Mouse (Mus musculus): ENCODE results near the gene Haus4.

Gene Haus4

GRCm38 (mm10) chr14:54553975-54554769 is at the start of gene Haus4:
Haus4 (minus strand) TSS chr14:54554616.
- DNase-seq (ENCODE audit: low read depth, low spot score), result peak; percentile 89

GRCm38 (mm10) chr14:54603686-54604085 is 49.3 kb upstream of the Haus4 start:
- DNase-seq (ENCODE audit: low read depth, low spot score), result no peak

- peak; percentile 94 for DNase-seq (ENCODE audit: low read depth, low spot score)
These were observed 48.7 kb upstream of the Haus4 start for GRCm38 (mm10) chr14:54603038-54603654.

- no peak for DNase-seq (ENCODE audit: low read depth, low spot score)
These were observed 48.2 kb upstream of the Haus4 start for GRCm38 (mm10) chr14:54602613-54603012.

- DNase-seq (ENCODE audit: low read depth, low spot score), result no peak
These were observed 47.2 kb upstream of the Haus4 start for GRCm38 (mm10) chr14:54601601-54602000.

GRCm38 (mm10) chr14:54597084-54597483 is 42.7 kb upstream of the Haus4 start:
- DNase-seq (ENCODE audit: low read depth, low spot score), result no peak

GRCm38 (mm10) chr14:54594631-54595414 is 40.4 kb upstream of the Haus4 start:
- DNase-seq (ENCODE audit: low read depth, low spot score), result no peak

GRCm38 (mm10) chr14:54594055-54594454 is 39.6 kb upstream of the Haus4 start:
- no peak for DNase-seq (ENCODE audit: low read depth, low spot score)

- no peak for DNase-seq (ENCODE audit: low read depth, low spot score)
These were observed 38.0 kb upstream of the Haus4 start for GRCm38 (mm10) chr14:54592319-54592934.

- DNase-seq (ENCODE audit: low read depth, low spot score), result no peak
These were observed 36.6 kb upstream of the Haus4 start for GRCm38 (mm10) chr14:54591056-54591455.

GRCm38 (mm10) chr14:54583681-54584338 is 29.4 kb upstream of the Haus4 start:
- no peak for DNase-seq (ENCODE audit: low read depth, low spot score)

GRCm38 (mm10) chr14:54582536-54582935 is 28.1 kb upstream of the Haus4 start:
- no peak for DNase-seq (ENCODE audit: low read depth, low spot score)

- DNase-seq (ENCODE audit: low read depth, low spot score), result no peak
These were observed 25.2 kb upstream of the Haus4 start for GRCm38 (mm10) chr14:54579638-54580037.

- DNase-seq (ENCODE audit: low read depth, low spot score), result no peak
These were observed 23.6 kb upstream of the Haus4 start for GRCm38 (mm10) chr14:54578063-54578462.

- DNase-seq (ENCODE audit: low read depth, low spot score), result no peak
These were observed 22.9 kb upstream of the Haus4 start, which contains the start of gene Ajuba for GRCm38 (mm10) chr14:54577089-54577982. Ajuba (minus strand) TSS chr14:54577558.

- DNase-seq (ENCODE audit: low read depth, low spot score), result no peak
These were observed 22.0 kb upstream of the Haus4 start for GRCm38 (mm10) chr14:54576241-54577088.

- peak; percentile 84 for DNase-seq (ENCODE audit: low read depth, low spot score)
These were observed 21.2 kb upstream of the Haus4 start for GRCm38 (mm10) chr14:54575631-54576030.

GRCm38 (mm10) chr14:54575031-54575430 is 20.6 kb upstream of the Haus4 start:
- no peak for DNase-seq (ENCODE audit: low read depth, low spot score)

GRCm38 (mm10) chr14:54574253-54574652 is 19.8 kb upstream of the Haus4 start:
- DNase-seq (ENCODE audit: low read depth, low spot score), result no peak

All from WW6 (cell line).